Mouse (Mus musculus) cerebellum, adult 11-12 months (tissue): ENCODE results near the gene Mettl5.
"Not testable (repeated sequence)": the region's sequence is repeated elsewhere in the genome, so short reads cannot be mapped to it uniquely, and the experiment has no call there.

Experiments used
- DNase-seq: peaks from one replicate; pipeline ENCODE4 v3.0.0; 2022

Mettl5 gene

DNA sequence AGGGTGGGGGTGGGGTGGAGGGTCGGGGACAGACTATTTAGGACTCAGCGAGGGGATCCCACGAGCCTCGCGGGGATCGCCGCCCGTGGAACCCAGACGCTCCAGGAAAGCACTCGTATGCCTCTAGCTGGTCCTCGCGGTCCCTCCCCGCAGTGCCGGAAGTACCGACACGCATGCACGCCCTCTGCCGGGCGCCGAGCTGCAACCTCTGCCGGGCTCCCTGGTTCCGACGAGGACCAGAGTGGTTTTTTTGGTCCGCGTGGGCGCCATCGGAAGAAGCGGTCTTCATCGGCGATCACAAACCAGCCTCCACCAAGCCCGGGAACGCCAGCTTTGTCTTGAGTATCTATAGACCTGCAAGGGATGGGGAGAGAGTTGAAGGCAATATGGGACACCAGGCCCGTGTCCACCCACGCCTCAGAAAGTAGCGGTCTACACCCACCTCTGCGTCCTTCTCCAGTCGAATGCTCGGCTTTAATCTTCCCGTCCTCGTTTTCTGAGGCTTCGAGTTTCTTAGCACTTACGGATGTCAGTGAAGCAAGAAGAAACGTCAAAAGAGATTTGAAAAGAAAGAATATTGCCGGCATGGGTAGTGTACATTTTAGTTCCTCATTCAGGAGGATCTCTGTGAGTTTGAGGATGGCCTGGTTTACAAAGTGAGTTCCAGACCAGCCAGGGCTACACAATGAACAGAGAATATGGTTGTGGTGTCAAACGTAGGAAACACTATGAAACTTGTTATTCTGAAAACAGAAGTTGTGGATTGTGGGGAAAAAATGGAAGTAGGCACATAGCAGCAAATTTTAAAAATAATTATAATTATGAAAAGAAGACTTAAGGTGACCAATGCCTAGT lies at the start of gene Mettl5:
Gene Mettl5, minus strand, starts transcription at position 165 of the 855 bp plus-strand sequence.
- peak; percentile 82 for DNase-seq

DNA sequence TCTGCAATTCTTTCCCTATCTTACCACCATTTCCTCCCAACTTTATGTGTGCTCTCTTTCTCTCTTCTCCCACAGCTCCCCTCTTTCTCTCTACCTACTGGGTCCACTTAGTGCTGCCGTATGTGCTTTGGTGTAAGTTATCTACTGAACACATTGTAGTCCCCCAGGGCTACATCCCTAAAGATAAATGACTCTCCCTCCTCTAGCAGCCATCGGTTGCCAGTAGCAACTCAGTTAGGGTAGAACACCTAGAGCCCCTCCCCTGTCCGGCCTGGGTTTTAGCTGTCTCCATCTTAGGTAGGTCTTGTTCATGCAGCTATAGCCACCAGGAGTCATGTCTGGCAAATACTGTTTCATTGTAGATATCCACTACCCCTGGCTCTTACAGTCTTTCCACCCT lies 39.5 kb upstream of the Mettl5 start:
- no peak for DNase-seq

GRCm38 (mm10) chr2:69917301-69917700 lies 31.9 kb upstream of the Mettl5 start:
- DNase-seq: no peak

DNA sequence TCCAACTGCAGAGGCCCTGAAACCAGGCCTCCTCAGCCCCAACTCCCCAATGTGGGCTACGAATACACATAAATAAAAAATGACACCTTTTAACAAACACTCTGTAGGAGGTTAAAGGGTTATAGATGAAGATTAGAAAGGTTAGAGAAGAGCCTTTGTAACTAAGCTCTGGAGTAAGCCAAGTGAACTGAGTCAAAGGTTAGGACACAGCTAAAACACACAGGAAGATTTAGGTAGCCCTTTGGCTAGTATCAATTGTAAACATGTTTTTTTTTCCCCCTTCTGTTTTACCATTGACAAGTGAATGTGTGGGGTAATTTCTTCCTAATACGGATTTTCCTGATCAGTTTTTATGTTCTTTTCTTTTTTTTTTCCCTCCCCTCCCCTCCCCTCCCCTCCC lies 27.4 kb upstream of the Mettl5 start:
- no peak for DNase-seq

DNA sequence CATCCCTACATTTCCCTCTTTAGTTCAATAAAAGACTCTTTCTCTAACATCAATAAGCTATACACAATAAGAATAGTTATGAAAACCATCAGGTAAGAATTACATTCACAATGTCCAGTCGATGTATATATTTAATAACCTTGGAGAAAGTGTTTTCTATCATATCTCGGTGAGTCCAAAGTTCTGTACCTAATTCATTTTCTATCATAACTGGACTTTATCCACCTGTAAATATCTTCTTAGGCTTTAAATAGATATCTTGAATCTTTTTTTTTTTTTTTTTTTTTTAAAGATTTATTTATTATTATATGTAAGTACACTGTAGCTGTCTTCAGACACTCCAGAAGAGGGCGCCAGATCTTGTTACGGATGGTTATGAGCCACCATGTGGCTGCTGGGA lies 22.0 kb upstream of the Mettl5 start:
- DNase-seq: not testable (repeated sequence)

GRCm38 (mm10) chr2:69903541-69903940 lies 18.1 kb upstream of the Mettl5 start:
- no peak for DNase-seq

- DNase-seq: peak; percentile 60
Observed at GRCm38 (mm10) chr2:69897618-69898575, 12.5 kb upstream of the Mettl5 start.

DNA sequence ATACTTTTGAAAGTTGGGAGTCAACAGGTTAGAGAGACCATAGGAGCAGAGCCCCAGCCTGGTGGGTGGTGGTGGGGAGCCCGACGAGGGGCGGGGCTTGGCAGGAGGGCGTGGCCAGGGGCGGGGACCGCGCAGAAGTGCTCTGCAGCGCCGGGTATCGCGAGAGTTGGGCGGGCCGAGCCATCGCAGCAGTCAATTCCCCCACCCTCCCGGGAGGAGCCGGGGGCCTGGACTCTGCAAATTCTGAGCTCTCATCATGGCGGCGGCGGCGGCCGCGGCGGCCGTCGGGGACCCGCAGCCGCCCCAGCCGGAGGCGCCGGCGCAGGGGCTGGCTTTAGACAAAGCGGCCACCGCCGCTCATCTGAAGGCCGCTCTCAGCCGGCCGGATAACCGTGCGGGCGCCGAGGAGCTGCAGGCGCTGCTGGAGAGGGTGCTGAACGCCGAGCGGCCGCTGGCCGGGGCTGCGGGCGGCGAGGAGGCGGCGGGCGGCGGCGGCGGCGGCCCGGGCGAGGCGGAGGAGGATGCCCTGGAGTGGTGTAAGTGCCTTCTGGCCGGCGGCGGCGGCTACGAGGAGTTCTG lies 11.7 kb upstream of the Mettl5 start, which contains the start of gene Ubr3:
Gene Ubr3, plus strand, starts transcription at position 208 of the 579 bp plus-strand sequence.
- DNase-seq: peak; percentile 96

GRCm38 (mm10) chr2:69896224-69896581 lies 10.8 kb upstream of the Mettl5 start:
- no peak for DNase-seq

DNA sequence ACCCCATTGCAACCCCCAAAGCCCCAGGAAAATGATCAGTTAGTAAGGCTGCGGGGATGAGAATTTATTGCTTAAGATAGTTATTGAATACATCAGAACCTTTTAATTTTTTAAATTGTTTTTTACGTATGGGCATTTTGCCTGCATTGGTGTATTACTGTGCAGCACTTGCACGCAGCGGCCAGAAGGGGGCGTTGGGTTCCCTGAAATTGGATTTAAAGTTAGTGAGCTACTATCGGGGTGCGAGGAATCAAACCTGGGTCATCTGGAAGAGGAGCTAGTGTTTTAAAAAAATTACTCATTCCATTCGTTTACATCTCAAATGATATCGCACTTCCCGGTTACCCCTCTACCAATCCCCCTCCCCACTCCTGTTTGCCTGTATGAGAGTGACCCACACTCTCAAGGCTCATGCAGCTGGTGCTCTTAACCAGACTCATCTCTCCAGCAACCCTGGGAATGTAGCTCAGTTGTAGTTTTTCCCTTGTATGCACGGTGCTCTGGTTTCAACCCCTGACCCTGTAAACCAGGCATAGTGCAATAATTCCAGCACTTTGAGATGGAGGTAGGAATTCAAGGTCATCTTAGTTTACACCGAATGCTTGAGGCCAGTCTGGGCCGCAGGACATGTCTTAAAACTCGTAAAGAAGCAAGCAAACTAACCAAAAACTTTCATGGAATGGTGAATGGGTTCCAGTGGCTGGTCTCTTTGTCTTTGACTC lies 10.2 kb upstream of the Mettl5 start:
- peak; percentile 14 for DNase-seq

- DNase-seq: no peak
Observed at GRCm38 (mm10) chr2:69893891-69894290, 8.5 kb upstream of the Mettl5 start.

DNA sequence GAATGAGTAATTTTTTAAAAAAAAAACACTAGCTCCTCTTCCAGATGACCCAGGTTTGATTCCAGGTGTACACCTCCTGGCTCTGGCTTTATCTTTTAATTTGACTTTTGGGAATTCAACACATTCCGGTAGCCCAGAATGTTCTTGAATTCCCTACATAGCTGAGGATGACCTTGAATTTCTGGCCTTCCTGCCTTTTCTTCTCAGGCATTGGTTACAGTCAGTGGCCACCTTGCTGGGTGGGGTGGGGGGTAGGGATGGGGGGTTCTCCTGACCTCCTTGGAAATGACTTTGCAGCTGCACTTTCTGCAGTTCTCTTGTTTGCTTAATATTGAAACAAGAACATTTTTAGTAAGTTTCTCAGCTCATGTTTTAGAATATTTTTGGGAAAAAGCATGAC lies 7.7 kb upstream of the Mettl5 start:
- DNase-seq: no peak

DNA sequence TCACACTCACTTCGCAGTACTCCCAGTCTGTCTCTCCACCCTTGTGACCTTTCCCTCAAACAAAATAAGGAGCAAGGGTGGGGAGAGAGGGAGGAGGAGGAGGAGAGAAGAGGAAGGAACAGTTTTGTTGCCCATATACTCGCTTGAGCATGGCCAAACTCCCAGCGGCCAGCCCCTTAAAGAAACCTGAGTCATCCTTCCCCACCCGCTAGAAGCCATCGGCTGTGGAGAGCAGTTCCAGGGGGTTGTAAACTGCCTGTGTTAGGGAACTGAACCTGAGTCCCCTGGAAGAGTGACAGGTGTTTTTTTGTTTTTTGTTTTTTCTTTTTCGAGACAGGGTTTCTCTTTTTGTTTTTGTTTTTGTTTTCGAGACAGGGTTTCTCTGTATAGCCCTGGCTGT lies 5.4 kb upstream of the Mettl5 start:
- no peak for DNase-seq

DNA sequence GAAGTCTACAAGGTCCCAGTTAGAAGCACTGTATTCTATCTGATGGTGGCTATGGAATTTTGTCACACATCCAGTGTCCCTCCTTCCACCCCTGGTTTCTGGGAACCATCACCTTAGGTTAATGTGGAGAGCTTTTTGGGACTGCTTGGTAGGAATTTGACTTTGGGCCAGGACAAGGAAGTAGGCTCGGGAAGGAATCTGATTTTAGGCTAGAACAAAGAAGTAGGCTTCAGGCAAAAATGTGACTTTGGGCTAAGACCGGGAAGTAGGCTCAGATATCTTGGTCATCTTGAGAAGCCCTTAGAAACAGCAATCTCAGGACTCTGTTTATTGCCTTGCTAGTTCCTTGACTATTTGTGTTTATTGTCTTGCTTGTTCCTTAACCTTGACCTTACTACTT lies 3.5 kb upstream of the Mettl5 start:
- DNase-seq: no peak

- peak; percentile 16 for DNase-seq
Observed at GRCm38 (mm10) chr2:69885050-69885449, 365 bp downstream of the Mettl5 start.

GRCm38 (mm10) chr2:69884581-69884980 lies 834 bp downstream of the Mettl5 start:
- no peak for DNase-seq

- no peak for DNase-seq
Observed at GRCm38 (mm10) chr2:69883990-69884391, 1.4 kb downstream of the Mettl5 start.

DNA sequence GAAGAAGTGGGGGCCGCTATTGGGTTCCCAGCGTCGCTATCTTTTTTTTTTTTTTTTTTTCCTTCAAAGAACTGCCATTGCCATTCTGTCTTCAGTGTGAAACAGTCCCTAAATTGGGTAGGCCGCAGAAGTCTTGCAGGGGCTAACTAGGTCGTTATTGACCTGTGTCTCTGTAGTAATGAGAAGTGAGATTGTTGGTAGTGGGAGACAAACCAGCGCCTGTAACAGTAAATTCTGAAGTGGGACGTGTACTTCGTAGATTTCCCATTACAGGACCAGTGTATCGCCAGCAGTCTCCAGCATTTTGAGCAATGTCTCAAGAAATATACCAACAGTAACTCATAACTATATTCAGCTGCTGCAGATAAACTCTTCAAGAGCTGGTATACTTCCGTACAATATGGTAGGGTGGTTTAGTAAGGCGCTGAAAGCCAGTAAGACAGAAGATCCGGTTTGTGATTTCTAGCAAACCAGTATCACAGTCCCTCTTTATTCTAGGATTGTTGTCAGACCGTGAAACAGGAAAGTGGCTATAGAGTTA lies 23.2 kb downstream of the Mettl5 start:
- no peak for DNase-seq

- DNase-seq: peak; percentile 92
Observed at GRCm38 (mm10) chr2:69861485-69862091, 23.8 kb downstream of the Mettl5 start, which contains the start of gene Ssb. Gene Ssb, plus strand, starts transcription at chr2:69861562.

DNA sequence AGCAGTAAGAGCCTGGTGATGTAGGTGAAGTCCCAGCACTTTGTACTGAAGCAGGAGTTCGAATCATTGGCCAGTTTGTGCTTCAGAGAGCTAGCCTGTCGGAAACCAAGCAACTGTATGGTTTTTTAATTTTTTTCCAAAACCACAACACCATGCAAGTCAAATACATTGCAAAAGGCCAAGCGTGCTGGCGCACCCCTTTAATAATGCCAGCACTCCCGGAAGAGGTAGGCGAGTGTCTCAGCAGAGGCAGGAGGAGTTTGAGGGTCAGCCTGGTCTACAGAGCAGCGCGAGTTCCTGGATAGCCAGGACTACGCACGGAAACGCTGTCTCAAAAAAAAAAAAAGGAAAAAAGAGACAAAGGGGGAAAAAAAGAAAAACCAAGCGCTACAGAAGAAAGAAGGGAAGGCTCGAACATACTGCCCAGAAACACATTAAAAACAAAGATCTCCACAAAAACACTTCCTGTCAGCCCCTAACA lies 24.4 kb downstream of the Mettl5 start:
- DNase-seq: peak; percentile 41

- DNase-seq: no peak
Observed at GRCm38 (mm10) chr2:69857882-69858281, 27.5 kb downstream of the Mettl5 start.

DNA sequence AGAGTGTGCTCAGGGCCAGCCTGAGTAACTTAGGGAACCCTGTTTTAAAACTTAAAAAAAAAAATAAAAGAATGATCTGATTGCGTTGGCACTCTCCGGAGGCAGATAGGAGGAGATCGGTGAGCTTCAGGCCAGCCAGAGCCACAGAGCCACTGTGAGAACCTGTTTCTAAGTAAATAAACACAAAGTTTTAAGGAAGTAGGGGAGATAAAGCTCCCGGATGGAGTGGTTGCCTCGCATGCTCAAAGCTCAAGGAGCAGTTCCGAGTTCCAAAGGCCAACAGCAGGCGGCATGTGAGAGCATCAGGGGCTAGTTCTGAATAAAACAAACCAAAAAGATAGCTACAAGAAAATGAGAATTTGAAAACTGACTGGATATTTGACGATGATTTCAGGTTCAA lies 29.0 kb downstream of the Mettl5 start:
- DNase-seq: no peak
